Mouse (Mus musculus) ES-Bruce4 (cell line): ENCODE measurements around the gene Gcc1. TPM values are rescaled to one million over a fixed set of nuclear protein-coding genes. Genes with fewer than 3 reads are reported as not detected.

Source experiments
- H3K27ac ChIP-seq: 2 replicates; pipeline ENCODE4 v1.5.1; 2012; ENCODE audit warnings: low read length, inconsistent platforms; ENCODE audit not compliant: insufficient read depth
- H3K27me3 ChIP-seq: 2 replicates; pipeline ENCODE4 v1.6.1; 2012; ENCODE audit warnings: mild to moderate bottlenecking, low read length, inconsistent platforms; ENCODE audit not compliant: control insufficient read depth, poor library complexity, insufficient read depth, severe bottlenecking
- H3K36me3 ChIP-seq: 2 replicates; pipeline ENCODE4 v1.6.1; 2012; ENCODE audit warnings: inconsistent platforms, mild to moderate bottlenecking, low read length, moderate library complexity; ENCODE audit not compliant: control insufficient read depth, poor library complexity, insufficient read depth, severe bottlenecking
- H3K4me1 ChIP-seq: one replicate; pipeline ENCODE4 v1.8.1; 2011; ENCODE audit warnings: low read length; ENCODE audit not compliant: control insufficient read depth, insufficient read depth
- H3K4me3 ChIP-seq: 2 replicates; pipeline ENCODE4 v1.5.1; 2011; ENCODE audit warnings: low read depth, mild to moderate bottlenecking, low read length
- H3K9ac ChIP-seq: 2 replicates; pipeline ENCODE4 v1.6.1; 2012; ENCODE audit warnings: low read depth, mild to moderate bottlenecking, inconsistent platforms; ENCODE audit not compliant: poor library complexity, severe bottlenecking
- H3K9me3 ChIP-seq: replicated peaks from 2 replicates; pipeline ENCODE4 v1.6.1; 2012; ENCODE audit warnings: mild to moderate bottlenecking, low read length, inconsistent platforms; ENCODE audit not compliant: control insufficient read depth, poor library complexity, insufficient read depth, severe bottlenecking
- CTCF ChIP-seq: IDR thresholded peaks from one replicate; pipeline ENCODE4 v1.8.1; 2011; ENCODE audit warnings: low read depth, low read length
- EP300 ChIP-seq: IDR thresholded peaks from 2 replicates; pipeline ENCODE4 v1.6.1; 2011; ENCODE audit warnings: low read depth, low read length; ENCODE audit not compliant: insufficient read depth
- POLR2A ChIP-seq: IDR thresholded peaks from one replicate; pipeline ENCODE4 v1.8.1; 2011; ENCODE audit warnings: low read length; ENCODE audit not compliant: insufficient read depth
- polyA plus RNA-seq: library from polyadenylated mRNA; stranded (reverse); fragments of >200 nt; gene quantifications from 2 replicates; pipeline ENCODE4 v1.2.4, GENCODE M21; 2011; ENCODE audit warnings: low read depth; ENCODE audit not compliant: missing spikeins, insufficient read depth, insufficient read length

Gcc1 gene
- polyA plus RNA-seq, 1 experiment, result 10.2 TPM

- no peaks in the 10 kb centered on the region for H3K9me3 ChIP-seq
- H3K4me3 ChIP-seq, result no peak overlapping the region
- H3K27me3 ChIP-seq, result no peaks in the 10 kb centered on the region
- no peak overlapping the region for H3K9ac ChIP-seq
- TF ChIP-seq CTCF, result no peak
- no peak for TF ChIP-seq POLR2A
- TF ChIP-seq EP300, result no peak
- no peak overlapping the region for H3K27ac ChIP-seq
- H3K4me1 ChIP-seq, result no peaks in the 10 kb centered on the region
- H3K36me3 ChIP-seq, result no peaks in the 10 kb centered on the region
Measured at GRCm38 (mm10) chr6:28385169-28385568, 43.0 kb downstream of the Gcc1 start.

- no peaks in the 10 kb centered on the region for H3K27me3 ChIP-seq
- H3K4me1 ChIP-seq, result no peaks in the 10 kb centered on the region
- H3K9ac ChIP-seq, result no peak overlapping the region
- H3K36me3 ChIP-seq, result no peaks in the 10 kb centered on the region
- TF ChIP-seq CTCF (no peak), EP300 (no peak), POLR2A (no peak)
- H3K27ac ChIP-seq, result no peak overlapping the region
- H3K4me3 ChIP-seq, result no peak overlapping the region
- no peaks in the 10 kb centered on the region for H3K9me3 ChIP-seq
Measured at GRCm38 (mm10) chr6:28381983-28382382, 46.2 kb downstream of the Gcc1 start.

DNA sequence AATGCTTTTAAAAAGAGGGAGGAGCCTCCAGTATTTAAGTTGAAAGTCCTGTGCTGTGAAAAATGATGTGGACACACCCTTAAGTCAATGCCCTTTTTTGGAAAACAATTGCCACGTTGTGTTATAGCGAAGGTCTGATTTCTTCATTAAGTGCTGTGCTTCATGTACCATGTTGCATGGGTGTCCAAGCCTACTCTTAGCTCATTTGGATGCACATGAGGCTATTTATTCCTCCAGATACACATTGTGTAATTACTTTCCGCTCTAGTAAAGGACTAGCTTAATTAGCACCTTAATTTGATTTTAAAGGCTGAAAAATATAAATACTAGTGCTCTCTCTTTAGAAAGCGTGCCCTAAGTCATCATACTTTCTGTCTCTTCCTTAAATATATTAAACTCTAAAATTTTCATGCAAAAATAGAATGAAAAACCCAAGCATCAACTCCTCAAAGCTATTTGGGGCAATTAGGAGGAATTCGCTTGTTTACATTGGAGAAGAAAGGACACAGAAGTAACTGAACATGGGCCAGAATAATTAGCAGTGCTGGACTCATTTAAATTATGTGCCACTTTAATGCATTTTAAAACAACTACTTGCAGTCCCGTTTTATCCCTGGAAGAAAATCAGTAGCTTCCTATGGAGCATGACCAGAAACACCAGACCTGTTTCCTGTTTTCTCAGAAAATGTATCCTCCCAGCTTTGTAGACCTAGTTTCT, 58.1 kb downstream of the Gcc1 start:
- no peak overlapping the region for H3K4me3 ChIP-seq
- TF ChIP-seq EP300, result no peak
- no peak for TF ChIP-seq CTCF
- no peak for TF ChIP-seq POLR2A
- no peaks in the 10 kb centered on the region for H3K36me3 ChIP-seq
- H3K9me3 ChIP-seq, result no peaks in the 10 kb centered on the region
- no peaks in the 10 kb centered on the region for H3K27me3 ChIP-seq
- H3K27ac ChIP-seq, result no peak overlapping the region
- no peaks in the 10 kb centered on the region for H3K4me1 ChIP-seq
- H3K9ac ChIP-seq, result no peak overlapping the region

GRCm38 (mm10) chr6:28367575-28367974, 60.6 kb downstream of the Gcc1 start:
- no peaks in the 10 kb centered on the region for H3K4me1 ChIP-seq
- H3K4me3 ChIP-seq, result no peak overlapping the region
- H3K9ac ChIP-seq, result no peak overlapping the region
- H3K27ac ChIP-seq, result no peak overlapping the region
- no peaks in the 10 kb centered on the region for H3K9me3 ChIP-seq
- no peaks in the 10 kb centered on the region for H3K27me3 ChIP-seq
- no peak for TF ChIP-seq EP300
- no peak for TF ChIP-seq CTCF
- TF ChIP-seq POLR2A, result no peak
- H3K36me3 ChIP-seq, result no peaks in the 10 kb centered on the region

Other genes starting within 250 kb of the Gcc1 start
- gene Zfp800, start 30.4 kb downstream of the Gcc1 start, polyA plus RNA-seq, result 17.4 and 19.7 TPM in 2 replicates
- 128 and 130 TPM in 2 replicates for gene Arf5, start 4.8 kb downstream of the Gcc1 start, polyA plus RNA-seq
- gene Fscn3, start 601 bp downstream of the Gcc1 start, polyA plus RNA-seq, result not detected in 2 replicates
- gene Pax4, start 21.0 kb upstream of the Gcc1 start, polyA plus RNA-seq, result not detected in 2 replicates
- gene Snd1, start 46.7 kb upstream of the Gcc1 start, polyA plus RNA-seq, result 155 and 160 TPM in 2 replicates